Mouse (Mus musculus): ENCODE results near the gene Aurka. TPM values are rescaled to one million over a fixed set of nuclear protein-coding genes. Genes with fewer than 3 reads are reported as not detected.

Aurka gene
- polyA plus RNA-seq, 1 experiment from 2014 or later, result 190 TPM

DNA sequence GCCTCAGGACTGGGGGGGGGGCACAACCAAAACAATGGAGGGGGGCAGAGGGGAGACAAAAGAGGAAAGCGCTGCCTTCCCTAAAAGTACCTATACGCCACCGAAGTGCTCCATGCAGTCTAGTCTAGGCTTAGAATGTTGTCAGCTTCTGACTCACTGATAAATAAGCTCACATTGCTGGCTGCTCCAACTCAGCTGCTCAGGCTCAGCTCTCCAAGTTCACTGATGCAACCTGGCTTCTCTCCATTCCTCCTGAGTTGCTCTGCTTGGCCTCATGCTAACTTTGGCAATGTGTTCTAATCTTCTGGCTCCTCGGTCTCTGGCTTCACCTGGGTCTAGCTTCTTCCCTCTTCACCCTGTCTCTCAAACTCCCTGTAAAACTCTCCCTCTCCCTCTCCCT lies 6.2 kb upstream of the Aurka start:
- Histone ChIP-seq H3K4me3 (ENCODE audit: low read depth, low read length) (no peak overlapping the region), H3K9me3 (ENCODE audit: control insufficient read depth, low read length) (no peaks in the 10 kb centered on the region), H3K9ac (ENCODE audit: low read depth, low read length) (no peak overlapping the region), H3K36me3 (ENCODE audit: control insufficient read depth, insufficient read depth, low read length) (peaks cover 69% of the 10 kb centered on the region), H3K4me1 (replicated peaks; ENCODE audit: control insufficient read depth, insufficient read depth, low read length) (peaks cover 6% of the 10 kb centered on the region), H3K4me2 (no peak overlapping the region), H3K27ac (ENCODE audit: low read depth, low read length) (no peak overlapping the region), H3K27me3 (replicated peaks; ENCODE audit: control insufficient read depth, insufficient read depth, low read length) (no peaks in the 10 kb centered on the region)
- ATAC-seq (replicated peaks; ENCODE audit: low FRiP score) (no peak), DNase-seq (ENCODE audit: low spot score) (no peak)
- WGBS, result 90% methylated on average over 4 of the region's 4 CpGs

DNA sequence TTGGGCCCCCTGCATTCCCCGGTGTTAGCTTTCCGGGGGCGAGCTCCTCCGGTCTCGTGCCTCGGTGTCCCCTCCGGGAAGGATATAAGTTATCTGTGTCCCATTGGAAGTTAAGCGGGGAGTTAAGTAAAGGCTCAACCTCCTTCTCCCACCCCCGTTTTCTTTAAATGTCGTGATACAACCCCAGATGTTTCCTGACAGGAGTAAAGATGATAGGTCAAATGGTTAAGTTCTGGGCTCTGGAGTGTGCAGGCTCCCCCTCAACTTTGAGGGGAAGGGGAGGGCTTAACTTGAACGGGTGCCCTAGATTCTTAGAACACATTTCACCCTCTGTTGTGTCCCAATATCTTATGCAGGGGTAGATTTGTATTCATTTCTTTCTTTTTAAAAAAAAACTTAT lies 923 bp upstream of the Aurka start:
- H3K4me1 ChIP-seq (replicated peaks; ENCODE audit: control insufficient read depth, insufficient read depth, low read length), result peaks cover 29% of the 10 kb centered on the region

DNA sequence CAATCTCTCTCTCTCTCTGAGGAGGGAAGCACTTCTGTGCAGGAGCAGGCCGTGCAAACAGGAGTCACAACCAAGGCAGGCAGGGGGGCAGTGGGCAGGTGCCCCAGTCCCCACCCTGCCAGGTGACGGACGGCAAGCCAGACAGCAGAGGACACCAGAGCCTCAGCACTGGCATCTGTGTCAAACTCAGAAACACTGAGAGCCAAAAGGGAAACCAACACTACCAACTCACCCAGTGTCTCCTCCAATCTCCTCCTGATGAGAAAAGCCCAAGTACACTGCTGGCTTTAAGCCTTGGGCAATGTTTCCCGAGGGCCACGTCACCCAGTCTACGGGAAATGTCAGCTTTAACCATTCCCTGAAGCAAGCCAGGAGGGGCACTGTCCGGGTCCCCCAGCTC lies 7.2 kb downstream of the Aurka start:
- no peak overlapping the region for H3K4me2 ChIP-seq
- H3K27me3 ChIP-seq (replicated peaks; ENCODE audit: control insufficient read depth, insufficient read depth, low read length), result no peaks in the 10 kb centered on the region
- H3K9me3 ChIP-seq (ENCODE audit: control insufficient read depth, low read length), result no peaks in the 10 kb centered on the region
- H3K36me3 ChIP-seq (ENCODE audit: control insufficient read depth, insufficient read depth, low read length), result peaks cover 88% of the 10 kb centered on the region
- peaks cover 12% of the 10 kb centered on the region for H3K4me1 ChIP-seq (replicated peaks; ENCODE audit: control insufficient read depth, insufficient read depth, low read length)
- H3K9ac ChIP-seq (ENCODE audit: low read depth, low read length), result no peak overlapping the region
- DNase-seq (ENCODE audit: low spot score), result no peak
- H3K27ac ChIP-seq (ENCODE audit: low read depth, low read length), result no peak overlapping the region
- no peak for ATAC-seq (replicated peaks; ENCODE audit: low FRiP score)
- H3K4me3 ChIP-seq (ENCODE audit: low read depth, low read length), result no peak overlapping the region
- 92% methylated on average over 7 of the region's 7 CpGs for WGBS

More for the DNA sequence above, 923 bp upstream of the Aurka start:
- ATAC-seq (replicated peaks; ENCODE audit: low FRiP score) (no peak), DNase-seq (ENCODE audit: low spot score) (no peak)
- Histone ChIP-seq H3K4me3 (ENCODE audit: low read depth, low read length) (peak overlapping the region; percentile 95), H3K9me3 (ENCODE audit: control insufficient read depth, low read length) (no peaks in the 10 kb centered on the region), H3K4me2 (peak overlapping the region; percentile 91), H3K36me3 (ENCODE audit: control insufficient read depth, insufficient read depth, low read length) (peaks cover 41% of the 10 kb centered on the region), H3K27ac (ENCODE audit: low read depth, low read length) (peak overlapping the region; percentile 85), H3K27me3 (replicated peaks; ENCODE audit: control insufficient read depth, insufficient read depth, low read length) (no peaks in the 10 kb centered on the region), H3K9ac (ENCODE audit: low read depth, low read length) (peak overlapping the region; percentile 97)
- WGBS, result under 1% methylated on average over 11 of the region's 11 CpGs

DNA sequence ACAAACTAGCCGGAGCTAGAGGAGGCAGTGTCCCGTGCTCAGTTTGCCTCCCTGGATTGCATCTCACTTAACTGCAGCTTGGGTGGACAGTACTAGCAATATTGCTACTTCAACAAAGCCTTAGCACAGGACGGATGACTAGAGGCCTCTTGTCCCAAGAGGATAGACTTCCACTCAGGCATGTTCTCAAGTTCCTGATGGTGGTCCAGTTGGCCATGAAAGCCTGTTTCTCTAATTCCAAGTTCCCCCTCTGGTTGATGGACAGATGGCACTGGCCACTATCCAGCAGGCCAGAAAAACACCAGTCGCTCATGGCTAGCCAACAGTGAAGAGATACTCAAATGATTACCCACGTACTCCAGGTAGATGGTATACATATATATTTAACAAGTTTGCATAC lies 14.5 kb downstream of the Aurka start:
- peaks cover 6% of the 10 kb centered on the region for H3K4me1 ChIP-seq (replicated peaks; ENCODE audit: control insufficient read depth, insufficient read depth, low read length)
- no peak overlapping the region for H3K4me2 ChIP-seq
- peaks cover 57% of the 10 kb centered on the region for H3K36me3 ChIP-seq (ENCODE audit: control insufficient read depth, insufficient read depth, low read length)
- H3K9ac ChIP-seq (ENCODE audit: low read depth, low read length), result no peak overlapping the region
- H3K27me3 ChIP-seq (replicated peaks; ENCODE audit: control insufficient read depth, insufficient read depth, low read length), result no peaks in the 10 kb centered on the region
- DNase-seq (ENCODE audit: low spot score) (no peak), ATAC-seq (replicated peaks; ENCODE audit: low FRiP score) (no peak)
- no peak overlapping the region for H3K27ac ChIP-seq (ENCODE audit: low read depth, low read length)
- whole genome bisulfite sequencing, result 89% methylated on average over 5 of the region's 5 CpGs
- no peak overlapping the region for H3K4me3 ChIP-seq (ENCODE audit: low read depth, low read length)
- H3K9me3 ChIP-seq (ENCODE audit: control insufficient read depth, low read length), result no peaks in the 10 kb centered on the region

DNA sequence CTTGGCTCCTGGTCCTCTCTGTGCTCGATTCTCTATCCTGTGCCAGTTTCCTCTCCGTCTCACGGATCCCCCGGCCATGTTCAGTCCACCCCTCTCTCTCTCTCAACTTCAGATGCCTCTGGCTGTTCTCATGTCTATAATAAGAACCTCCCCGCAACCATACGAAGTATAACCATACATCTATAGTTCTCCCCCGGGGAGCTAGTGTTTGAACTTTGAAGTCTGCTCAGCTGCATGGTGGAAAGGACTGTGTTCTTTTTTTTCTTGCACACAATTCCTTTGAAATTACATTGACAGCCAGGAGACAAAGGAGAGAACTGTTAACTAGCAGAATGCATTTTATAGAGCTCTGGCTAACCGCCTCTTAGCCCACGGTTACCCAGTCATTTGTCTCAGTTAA lies 15.6 kb downstream of the Aurka start:
- DNase-seq (ENCODE audit: low spot score) (no peak), ATAC-seq (replicated peaks; ENCODE audit: low FRiP score) (no peak)
- Histone ChIP-seq H3K36me3 (ENCODE audit: control insufficient read depth, insufficient read depth, low read length) (peaks cover 49% of the 10 kb centered on the region), H3K4me3 (ENCODE audit: low read depth, low read length) (no peak overlapping the region), H3K9ac (ENCODE audit: low read depth, low read length) (no peak overlapping the region), H3K27ac (ENCODE audit: low read depth, low read length) (no peak overlapping the region), H3K9me3 (ENCODE audit: control insufficient read depth, low read length) (no peaks in the 10 kb centered on the region), H3K27me3 (replicated peaks; ENCODE audit: control insufficient read depth, insufficient read depth, low read length) (no peaks in the 10 kb centered on the region), H3K4me1 (replicated peaks; ENCODE audit: control insufficient read depth, insufficient read depth, low read length) (peaks cover 17% of the 10 kb centered on the region), H3K4me2 (no peak overlapping the region)
- WGBS, result 90% methylated on average over 9 of the region's 9 CpGs

DNA sequence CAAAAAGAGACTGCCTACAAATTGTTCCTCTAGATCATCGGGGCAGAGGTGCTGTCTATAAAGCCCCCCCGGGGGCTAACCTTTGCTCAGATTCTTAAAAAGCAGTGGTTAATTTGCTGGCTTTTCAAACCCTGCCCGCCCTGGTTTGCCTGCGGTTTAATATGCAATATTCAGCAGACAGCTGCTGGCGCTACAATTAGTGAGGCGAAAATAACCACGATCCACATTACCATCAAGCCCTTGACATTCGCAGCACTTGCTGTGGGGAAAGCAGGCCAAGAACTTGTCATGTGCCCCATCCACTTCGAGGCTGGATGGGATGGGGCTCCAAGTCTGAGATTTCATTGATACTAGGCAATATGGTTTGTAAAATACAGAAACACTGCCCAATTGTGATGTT lies 17.1 kb downstream of the Aurka start:
- DNase-seq (ENCODE audit: low spot score) (no peak), ATAC-seq (replicated peaks; ENCODE audit: low FRiP score) (no peak)
- H3K9ac ChIP-seq (ENCODE audit: low read depth, low read length), result no peak overlapping the region
- H3K9me3 ChIP-seq (ENCODE audit: control insufficient read depth, low read length), result no peaks in the 10 kb centered on the region
- H3K36me3 ChIP-seq (ENCODE audit: control insufficient read depth, insufficient read depth, low read length), result peaks cover 34% of the 10 kb centered on the region
- WGBS, result 89% methylated on average over 9 of the region's 9 CpGs
- peaks cover 31% of the 10 kb centered on the region for H3K4me1 ChIP-seq (replicated peaks; ENCODE audit: control insufficient read depth, insufficient read depth, low read length)
- no peaks in the 10 kb centered on the region for H3K27me3 ChIP-seq (replicated peaks; ENCODE audit: control insufficient read depth, insufficient read depth, low read length)
- no peak overlapping the region for H3K4me3 ChIP-seq (ENCODE audit: low read depth, low read length)
- no peak overlapping the region for H3K27ac ChIP-seq (ENCODE audit: low read depth, low read length)
- H3K4me2 ChIP-seq, result no peak overlapping the region

DNA sequence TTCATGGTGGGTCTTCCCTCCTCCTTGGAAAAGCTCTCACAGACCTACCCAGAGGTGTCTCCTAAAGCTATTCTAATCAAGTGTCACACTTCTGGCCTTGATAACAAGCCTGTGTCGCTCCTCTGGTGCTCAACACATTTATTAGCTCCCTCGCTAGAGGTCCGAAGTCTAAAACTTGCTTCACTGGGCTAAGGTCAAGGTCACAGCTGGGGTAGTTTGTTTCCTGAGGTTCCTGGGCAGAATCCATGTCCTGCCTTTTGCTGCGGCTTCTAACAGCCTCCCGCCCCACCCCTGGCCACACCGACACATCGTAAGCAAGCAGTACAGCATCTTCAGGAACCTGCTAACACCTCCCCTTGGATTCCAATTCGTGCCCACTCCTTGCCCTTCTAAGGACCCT lies 19.6 kb downstream of the Aurka start:
- Histone ChIP-seq H3K4me3 (ENCODE audit: low read depth, low read length) (no peak overlapping the region), H3K9me3 (ENCODE audit: control insufficient read depth, low read length) (no peaks in the 10 kb centered on the region), H3K9ac (ENCODE audit: low read depth, low read length) (no peak overlapping the region), H3K27me3 (replicated peaks; ENCODE audit: control insufficient read depth, insufficient read depth, low read length) (no peaks in the 10 kb centered on the region), H3K36me3 (ENCODE audit: control insufficient read depth, insufficient read depth, low read length) (peaks cover 12% of the 10 kb centered on the region), H3K4me1 (replicated peaks; ENCODE audit: control insufficient read depth, insufficient read depth, low read length) (peaks cover 50% of the 10 kb centered on the region), H3K27ac (ENCODE audit: low read depth, low read length) (no peak overlapping the region), H3K4me2 (peak overlapping the region; percentile 91)
- no peak for DNase-seq (ENCODE audit: low spot score)
- ATAC-seq (replicated peaks; ENCODE audit: low FRiP score), result no peak
- 65% methylated on average over 8 of the region's 8 CpGs for WGBS

DNA sequence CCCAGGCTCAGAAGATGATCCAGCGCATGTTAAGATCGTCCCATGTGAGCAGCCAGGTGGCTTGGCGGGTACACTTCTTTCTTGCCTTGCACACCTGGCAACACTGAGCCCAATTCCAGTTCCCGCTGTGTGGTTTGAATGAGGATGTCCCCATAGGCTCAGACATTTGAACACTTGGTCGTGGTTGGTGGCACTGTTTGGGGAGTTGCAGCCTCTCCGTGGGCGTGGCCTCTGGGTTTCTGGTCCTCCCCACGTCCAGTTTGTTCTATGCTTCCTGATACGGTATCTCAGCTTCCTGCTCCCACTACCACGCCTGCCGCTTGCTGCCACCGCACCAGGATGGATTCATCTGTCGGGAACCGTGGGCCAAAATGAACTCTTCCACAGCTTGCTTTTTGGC lies 20.6 kb downstream of the Aurka start:
- no peak overlapping the region for H3K9ac ChIP-seq (ENCODE audit: low read depth, low read length)
- DNase-seq (ENCODE audit: low spot score) (no peak), ATAC-seq (replicated peaks; ENCODE audit: low FRiP score) (no peak)
- no peaks in the 10 kb centered on the region for H3K27me3 ChIP-seq (replicated peaks; ENCODE audit: control insufficient read depth, insufficient read depth, low read length)
- 67% methylated on average over 14 of the region's 14 CpGs for WGBS
- H3K27ac ChIP-seq (ENCODE audit: low read depth, low read length), result 0 out of 2 replicates have a peak overlapping the region, but pooled peaks have one; percentile 38
- H3K4me2 ChIP-seq, result peak overlapping the region; percentile 91
- H3K4me1 ChIP-seq (replicated peaks; ENCODE audit: control insufficient read depth, insufficient read depth, low read length), result peaks cover 53% of the 10 kb centered on the region
- peak overlapping the region; percentile 7; the same call in 1 of the 2 replicates for H3K4me3 ChIP-seq (ENCODE audit: low read depth, low read length)
- no peaks in the 10 kb centered on the region for H3K9me3 ChIP-seq (ENCODE audit: control insufficient read depth, low read length)
- H3K36me3 ChIP-seq (ENCODE audit: control insufficient read depth, insufficient read depth, low read length), result peaks cover 7% of the 10 kb centered on the region; the same call in 1 of the 2 replicates

DNA sequence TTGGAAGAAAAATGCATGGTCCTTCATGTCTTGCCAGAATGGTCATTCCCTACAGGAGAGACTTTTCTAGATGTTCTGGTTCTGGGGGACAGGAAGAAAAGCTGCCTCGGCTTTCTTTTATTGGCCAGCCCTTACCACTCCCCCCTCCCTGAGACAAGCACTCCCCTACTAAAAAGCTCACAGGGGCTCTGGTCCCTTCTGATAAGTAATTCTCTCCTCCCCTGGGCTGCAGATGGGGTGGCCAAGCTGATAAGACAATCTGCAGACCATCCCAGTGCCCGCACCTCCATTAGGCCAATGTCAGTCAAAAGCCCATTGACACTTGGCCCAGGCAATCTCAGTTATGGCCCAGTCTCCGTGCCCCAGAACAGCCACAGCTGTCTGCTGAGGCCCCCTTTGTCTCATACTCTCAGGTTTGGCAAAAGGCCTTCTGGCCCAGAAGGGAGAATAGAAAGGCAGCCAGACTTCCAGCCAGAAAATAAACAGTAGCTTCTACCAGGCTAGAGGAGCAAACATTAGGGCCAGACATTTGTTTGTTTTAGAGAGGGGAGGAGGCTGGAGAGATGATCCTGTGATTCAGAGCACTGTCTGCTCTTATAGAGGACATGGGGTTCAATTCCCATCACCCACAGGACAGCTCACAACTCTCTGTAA lies 21.9 kb downstream of the Aurka start:
- peaks cover 57% of the 10 kb centered on the region for H3K4me1 ChIP-seq (replicated peaks; ENCODE audit: control insufficient read depth, insufficient read depth, low read length)
- H3K27me3 ChIP-seq (replicated peaks; ENCODE audit: control insufficient read depth, insufficient read depth, low read length), result no peaks in the 10 kb centered on the region
- peak overlapping the region; percentile 98 for H3K27ac ChIP-seq (ENCODE audit: low read depth, low read length)
- DNase-seq (ENCODE audit: low spot score), result no peak
- H3K36me3 ChIP-seq (ENCODE audit: control insufficient read depth, insufficient read depth, low read length), result peaks cover 4% of the 10 kb centered on the region; the same call in 1 of the 2 replicates
- ATAC-seq (replicated peaks; ENCODE audit: low FRiP score), result peak; percentile 73
- H3K4me3 ChIP-seq (ENCODE audit: low read depth, low read length), result peak overlapping the region; percentile 92
- H3K9ac ChIP-seq (ENCODE audit: low read depth, low read length), result peak overlapping the region; percentile 93
- H3K9me3 ChIP-seq (ENCODE audit: control insufficient read depth, low read length), result no peaks in the 10 kb centered on the region
- peak overlapping the region; percentile 91 for H3K4me2 ChIP-seq
- 11% methylated on average over 3 of the region's 3 CpGs for WGBS
